Mouse (Mus musculus) midbrain, embryonic 11.5 days (tissue): Measurements from ENCODE around the gene Mmp24. TPM values are rescaled to one million over a fixed set of nuclear protein-coding genes. Genes with fewer than 3 reads are reported as not detected.
"Not testable (repeated sequence)": the region's sequence is repeated elsewhere in the genome, so short reads cannot be mapped to it uniquely, and the experiment has no call there.

Experiments
- ATAC-seq: fragments of 200-750 bp; cut with Nextera tagmentation; 2 replicates; pipeline ENCODE4 v1.8.0; 2017; ENCODE audit warnings: moderate TSS enrichment, moderate library complexity; ENCODE audit not compliant: low FRiP score
- DNase-seq: peaks from one replicate; pipeline ENCODE4 v3.0.0; 2015; ENCODE audit warnings: low spot score; ENCODE audit errors: missing footprints
- H3K27ac ChIP-seq: fragments of 300-500 bp; sonication (generic); 2 replicates; pipeline ENCODE4 v1.5.1; 2014; ENCODE audit warnings: low read depth, low read length
- H3K27me3 ChIP-seq: fragments of 300-500 bp; sonication (generic); 2 replicates; pipeline ENCODE4 v1.6.1; 2014; ENCODE audit warnings: mild to moderate bottlenecking, low read length, moderate library complexity, mixed read lengths; ENCODE audit not compliant: control insufficient read depth, insufficient read depth
- H3K36me3 ChIP-seq: fragments of 300-500 bp; sonication (generic); 2 replicates; pipeline ENCODE4 v1.6.1; 2014; ENCODE audit warnings: mild to moderate bottlenecking, low read length, moderate library complexity, mixed read lengths; ENCODE audit not compliant: control insufficient read depth, insufficient read depth
- H3K4me1 ChIP-seq: fragments of 300-500 bp; sonication (generic); 2 replicates; pipeline ENCODE4 v1.6.1; 2014; ENCODE audit warnings: low read length; ENCODE audit not compliant: control insufficient read depth, insufficient read depth
- H3K4me2 ChIP-seq: fragments of 300-500 bp; sonication (generic); 2 replicates; pipeline ENCODE4 v1.6.1; 2014; ENCODE audit warnings: mild to moderate bottlenecking, moderate library complexity
- H3K4me3 ChIP-seq: fragments of 300-500 bp; sonication (generic); 2 replicates; pipeline ENCODE4 v1.5.1; 2014; ENCODE audit warnings: low read depth, low read length
- H3K9ac ChIP-seq: fragments of 300-500 bp; sonication (generic); 2 replicates; pipeline ENCODE4 v1.6.1; 2014; ENCODE audit warnings: low read length
- H3K9me3 ChIP-seq: fragments of 300-500 bp; sonication (generic); 2 replicates; pipeline ENCODE4 v1.6.1; 2016; ENCODE audit warnings: low read length; ENCODE audit not compliant: control insufficient read depth
- WGBS: fragments of 180-500 bp; shearing (Covaris S2); extraction: QIAGEN DNeasy Blood & Tissue Kit; methylation state at CpG from one replicate; pipeline ENCODE4 v1.1.7; 2014; 5-methylcytosine and 5-hydroxymethylcytosine counted together
- polyA plus RNA-seq: library from polyadenylated mRNA; unstranded; fragments of >200 nt; fragmentation: Nextera tagmentation; extraction: Ambion mirVana; gene quantifications from 2 replicates; pipeline ENCODE4 v1.2.1, GENCODE M21; 2014

Gene Mmp24
- polyA plus RNA-seq: 2.0 and 2.1 TPM in 2 replicates

DNA sequence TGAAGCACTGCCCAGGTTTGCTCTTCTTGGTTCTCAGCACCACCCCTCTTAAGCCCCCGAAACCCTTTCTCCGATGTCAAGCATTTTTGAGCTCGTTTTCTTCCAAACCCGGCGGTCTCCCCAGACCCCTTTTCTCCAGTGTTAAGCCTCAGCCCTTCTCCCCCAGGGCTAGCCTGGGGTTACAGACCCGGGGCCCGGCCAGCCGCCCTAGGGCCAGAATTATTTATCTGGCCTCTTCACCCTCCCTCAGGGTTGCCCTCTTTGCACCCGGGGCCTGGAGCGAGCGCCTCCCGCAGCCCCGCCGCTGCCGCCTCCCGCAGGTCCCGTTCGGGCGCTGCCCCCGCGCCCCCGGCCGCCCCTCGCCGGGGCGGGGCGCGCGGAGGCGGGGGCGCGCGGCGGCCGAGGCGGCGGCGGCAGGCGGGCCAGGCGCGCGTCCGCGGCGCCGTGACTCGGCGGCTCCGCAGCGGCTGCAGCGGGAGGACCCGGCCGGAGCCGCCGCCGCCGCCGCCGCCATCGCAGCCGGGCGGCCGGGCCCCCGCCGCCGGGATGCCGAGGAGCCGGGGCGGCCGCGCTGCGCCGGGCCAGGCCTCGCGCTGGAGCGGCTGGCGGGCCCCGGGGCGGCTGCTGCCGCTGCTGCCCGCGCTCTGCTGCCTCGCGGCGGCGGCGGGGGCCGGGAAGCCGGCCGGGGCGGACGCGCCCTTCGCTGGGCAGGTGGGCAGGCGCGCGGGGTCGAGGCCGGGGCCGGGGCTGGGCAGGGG, at the start of gene Mmp24:
Gene Mmp24, plus strand, starts transcription at position 416 of the 758 bp plus-strand sequence.
- Histone ChIP-seq H3K4me1 (peaks cover 5% of the 10 kb centered on the region; the same call in 1 of the 2 replicates), H3K27me3 (peaks cover 17% of the 10 kb centered on the region), H3K4me2 (peak within 1 kb of the TSS; percentile 90), H3K36me3 (no peaks in the 10 kb centered on the region), H3K4me3 (peak within 1 kb of the TSS; percentile 68), H3K27ac (peak within 1 kb of the TSS; percentile 59), H3K9me3 (no peaks in the 10 kb centered on the region), H3K9ac (peak within 1 kb of the TSS; percentile 73)
- WGBS: 2% methylated on average over 51 of the region's 100 CpGs
- DNase-seq: peak; percentile 91
- ATAC-seq: peak; percentile 41

DNA sequence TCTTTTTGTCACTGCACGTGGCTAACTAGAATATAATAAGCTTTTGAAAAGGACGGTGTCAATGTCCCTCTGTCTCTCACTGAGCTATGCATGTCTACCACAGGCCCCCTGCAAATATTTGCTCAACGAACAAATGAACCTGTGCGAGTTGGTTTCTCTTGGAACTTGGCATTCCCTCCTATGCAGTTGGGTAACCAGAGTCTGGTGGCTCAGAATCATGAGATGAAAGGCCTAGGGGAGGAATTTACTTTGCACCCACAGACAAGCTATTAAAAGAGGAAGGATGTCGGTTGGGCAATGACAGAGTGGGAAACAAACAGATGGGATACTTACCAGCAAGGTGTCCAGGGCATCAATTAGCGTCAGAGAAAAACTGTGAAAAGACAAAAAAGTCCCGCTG, 48.8 kb upstream of the Mmp24 start:
- H3K4me1 ChIP-seq: peaks cover 6% of the 10 kb centered on the region; the same call in 1 of the 2 replicates
- ATAC-seq (no peak), DNase-seq (no peak)
- H3K9ac ChIP-seq: no peak overlapping the region
- H3K36me3 ChIP-seq: no peaks in the 10 kb centered on the region
- H3K4me2 ChIP-seq: no peak overlapping the region
- no peaks in the 10 kb centered on the region for H3K9me3 ChIP-seq
- no peaks in the 10 kb centered on the region for H3K27me3 ChIP-seq
- no peak overlapping the region for H3K4me3 ChIP-seq
- WGBS: 88% methylated on average over 7 of the region's 7 CpGs
- H3K27ac ChIP-seq: no peak overlapping the region

DNA sequence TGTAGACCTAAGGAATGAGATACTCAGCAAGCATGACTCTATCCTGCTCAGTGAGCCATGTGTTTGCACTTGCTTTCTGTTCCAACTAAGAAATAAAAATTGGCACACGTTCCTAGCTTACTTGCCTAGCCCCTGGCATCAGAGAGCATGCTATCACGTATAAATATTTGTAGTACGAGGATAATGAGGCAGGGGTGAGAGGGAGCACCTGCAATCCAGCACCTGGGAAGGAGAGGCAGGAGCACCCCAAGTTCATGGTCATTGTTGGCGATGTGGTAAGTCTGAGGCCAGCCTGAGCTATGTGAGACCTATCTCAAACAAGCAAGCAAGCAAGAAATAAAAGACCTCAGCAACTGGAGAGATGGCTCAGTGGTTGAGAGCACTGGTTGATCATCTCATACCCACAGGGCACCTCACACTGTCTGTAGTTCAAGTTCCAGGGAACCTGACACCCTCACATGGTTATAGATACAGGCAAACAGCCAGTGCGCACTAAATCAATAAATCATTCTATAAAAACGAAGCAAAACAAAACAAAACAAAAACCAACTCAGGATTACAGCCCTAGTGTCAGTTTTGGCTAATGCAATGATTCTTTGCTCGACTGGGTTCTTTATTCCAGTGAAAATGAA, 47.3 kb upstream of the Mmp24 start:
- Histone ChIP-seq H3K4me1 (peaks cover 6% of the 10 kb centered on the region; the same call in 1 of the 2 replicates), H3K9me3 (no peaks in the 10 kb centered on the region), H3K36me3 (no peaks in the 10 kb centered on the region), H3K4me2 (no peak overlapping the region), H3K9ac (0 out of 2 replicates have a peak overlapping the region, but pooled peaks have one; percentile 16), H3K4me3 (no peak overlapping the region), H3K27me3 (no peaks in the 10 kb centered on the region), H3K27ac (no peak overlapping the region)
- WGBS: 83% methylated on average over 7 of the region's 7 CpGs
- DNase-seq (no peak), ATAC-seq (no peak)

DNA sequence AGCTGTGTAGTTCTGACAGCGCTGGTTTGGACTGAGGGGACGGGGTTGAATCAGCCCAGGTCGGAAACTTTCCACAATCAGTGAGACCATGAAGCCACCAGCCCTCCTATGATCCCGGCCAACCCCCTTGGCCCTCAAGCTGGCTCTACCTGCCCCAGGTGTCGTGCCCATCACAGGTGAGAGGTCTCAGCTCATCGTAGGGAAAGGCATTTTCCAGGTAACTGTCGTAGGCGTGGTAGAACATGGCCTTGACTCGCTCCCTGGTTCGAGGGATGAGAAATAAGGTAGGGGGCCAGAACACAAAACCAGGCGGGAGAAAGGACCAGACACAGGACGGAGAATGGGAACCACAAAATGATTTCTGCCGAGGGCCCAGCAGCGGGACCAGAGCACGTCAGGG, 46.4 kb upstream of the Mmp24 start:
- peak overlapping the region; percentile 81 for H3K9ac ChIP-seq
- H3K4me2 ChIP-seq: peak overlapping the region; percentile 92
- H3K4me1 ChIP-seq: peaks cover 6% of the 10 kb centered on the region; the same call in 1 of the 2 replicates
- peak overlapping the region; percentile 83 for H3K4me3 ChIP-seq
- H3K36me3 ChIP-seq: no peaks in the 10 kb centered on the region
- no peak for ATAC-seq
- no peaks in the 10 kb centered on the region for H3K27me3 ChIP-seq
- DNase-seq: peak; percentile 83
- WGBS: 4% methylated on average over 15 of the region's 15 CpGs
- no peak overlapping the region for H3K27ac ChIP-seq
- H3K9me3 ChIP-seq: no peaks in the 10 kb centered on the region

DNA sequence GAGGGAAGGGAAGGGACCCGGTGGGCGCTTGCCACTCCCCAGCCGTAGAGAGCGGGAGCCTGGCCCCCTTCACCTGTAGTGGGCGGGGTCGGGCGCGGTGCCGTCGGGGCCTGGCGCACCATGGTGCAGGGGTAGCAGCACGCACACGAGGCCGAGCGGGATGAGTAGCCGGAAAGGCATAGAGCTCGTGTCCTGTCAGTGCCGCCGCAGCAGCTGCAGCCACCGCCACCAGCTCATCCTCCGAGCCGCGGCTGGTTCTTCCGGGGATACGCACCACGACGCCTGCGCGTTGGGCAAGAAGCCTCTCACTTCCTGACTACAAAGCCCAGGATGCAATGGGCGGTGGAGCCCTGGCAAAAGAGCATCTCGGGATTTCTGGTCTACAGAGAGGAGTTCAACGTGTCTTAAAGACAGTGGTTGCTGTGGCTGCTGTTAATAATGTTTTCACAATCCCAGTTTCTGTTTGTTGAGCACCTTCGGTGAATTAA, 45.9 kb upstream of the Mmp24 start, which contains the start of gene Edem2:
Gene Edem2, minus strand, starts transcription at position 318 of the 488 bp plus-strand sequence.
- 0% methylated on average over 22 of the region's 33 CpGs for WGBS
- peak; percentile 99 for DNase-seq
- ATAC-seq: peak; percentile 98
- Histone ChIP-seq H3K27me3 (no peaks in the 10 kb centered on the region), H3K4me2 (peak within 1 kb of the TSS; percentile 92), H3K27ac (no peak within 1 kb of the TSS), H3K4me1 (peaks cover 6% of the 10 kb centered on the region; the same call in 1 of the 2 replicates), H3K9me3 (no peaks in the 10 kb centered on the region), H3K36me3 (no peaks in the 10 kb centered on the region), H3K4me3 (peak within 1 kb of the TSS; percentile 83), H3K9ac (peak within 1 kb of the TSS; percentile 81)

DNA sequence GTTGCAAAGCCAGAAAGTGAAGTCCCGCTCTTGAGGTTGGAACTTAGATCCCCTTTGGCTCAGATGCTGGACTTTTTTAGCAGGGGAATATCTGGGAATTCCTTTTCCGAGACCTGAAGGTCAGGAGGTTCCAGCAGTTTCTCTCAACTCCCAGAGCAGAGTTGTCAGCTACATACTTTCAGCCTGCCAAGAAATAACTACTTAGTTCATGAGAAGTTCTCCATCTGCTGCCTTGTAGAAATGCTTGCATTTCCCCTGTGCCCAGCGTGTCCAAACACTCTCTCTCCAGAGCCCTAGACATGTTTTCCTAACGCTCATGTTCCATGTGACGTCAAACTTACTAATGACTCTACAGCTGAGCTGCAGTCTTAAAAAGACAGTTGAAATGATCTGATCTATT, 40.1 kb upstream of the Mmp24 start:
- DNase-seq (no peak), ATAC-seq (no peak)
- Histone ChIP-seq H3K9me3 (no peaks in the 10 kb centered on the region), H3K4me3 (no peak overlapping the region), H3K4me2 (no peak overlapping the region), H3K4me1 (no peaks in the 10 kb centered on the region), H3K36me3 (no peaks in the 10 kb centered on the region), H3K27ac (no peak overlapping the region), H3K27me3 (no peaks in the 10 kb centered on the region), H3K9ac (no peak overlapping the region)
- WGBS: 90% methylated on average over 5 of the region's 5 CpGs

DNA sequence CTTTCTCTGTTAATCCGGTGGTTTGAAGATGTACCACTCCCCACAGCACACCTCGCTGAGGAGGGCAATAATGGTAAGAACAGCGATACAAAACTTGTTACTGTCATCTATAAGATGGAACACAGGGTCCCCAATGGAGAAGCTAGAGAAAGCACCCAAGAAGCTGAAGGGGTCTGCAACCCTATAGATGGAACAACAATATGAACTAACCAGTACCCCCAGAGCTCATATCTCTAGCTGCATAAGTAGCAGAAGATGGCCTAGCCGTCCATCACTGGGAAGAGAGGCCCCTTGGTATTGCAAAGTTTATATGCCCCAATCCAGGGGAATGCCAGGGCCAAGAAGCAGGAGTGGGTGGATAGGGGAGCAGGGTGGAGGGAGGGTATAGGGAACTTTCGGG, 39.4 kb upstream of the Mmp24 start, which contains the start of gene Gm17581:
Gene Gm17581, minus strand, starts transcription at position 101 of the 400 bp plus-strand sequence.
- H3K36me3 ChIP-seq, ATAC-seq, H3K4me3 ChIP-seq, H3K4me1 ChIP-seq, H3K9me3 ChIP-seq, DNase-seq, H3K4me2 ChIP-seq, H3K27ac ChIP-seq, H3K27me3 ChIP-seq, H3K9ac ChIP-seq: not testable (repeated sequence)
- 87% methylated on average over 5 of the region's 5 CpGs for WGBS

DNA sequence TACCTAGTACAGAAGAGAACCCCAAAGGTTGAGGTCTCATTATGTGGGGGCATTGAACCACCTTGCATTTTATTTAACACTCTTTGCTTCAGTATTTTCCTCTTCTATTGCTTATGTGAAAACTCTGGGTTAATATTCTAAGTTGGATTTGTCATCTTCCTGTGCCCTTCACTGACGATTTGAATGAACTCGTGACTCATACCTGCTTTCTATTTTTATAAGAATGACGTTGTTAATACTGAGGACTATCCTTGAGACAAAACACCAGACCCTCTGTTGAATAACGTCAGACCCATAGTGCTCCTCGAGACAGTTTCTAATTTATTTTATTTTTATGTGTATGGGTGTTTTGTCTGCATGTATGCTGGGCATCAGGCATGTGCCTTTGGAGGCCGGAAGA, 38.2 kb upstream of the Mmp24 start:
- no peak overlapping the region for H3K9ac ChIP-seq
- no peak for ATAC-seq
- WGBS: 86% methylated on average over 6 of the region's 6 CpGs
- H3K36me3 ChIP-seq: no peaks in the 10 kb centered on the region
- no peak overlapping the region for H3K4me2 ChIP-seq
- no peak overlapping the region for H3K4me3 ChIP-seq
- no peaks in the 10 kb centered on the region for H3K9me3 ChIP-seq
- no peak for DNase-seq
- no peak overlapping the region for H3K27ac ChIP-seq
- no peaks in the 10 kb centered on the region for H3K27me3 ChIP-seq
- no peaks in the 10 kb centered on the region for H3K4me1 ChIP-seq

DNA sequence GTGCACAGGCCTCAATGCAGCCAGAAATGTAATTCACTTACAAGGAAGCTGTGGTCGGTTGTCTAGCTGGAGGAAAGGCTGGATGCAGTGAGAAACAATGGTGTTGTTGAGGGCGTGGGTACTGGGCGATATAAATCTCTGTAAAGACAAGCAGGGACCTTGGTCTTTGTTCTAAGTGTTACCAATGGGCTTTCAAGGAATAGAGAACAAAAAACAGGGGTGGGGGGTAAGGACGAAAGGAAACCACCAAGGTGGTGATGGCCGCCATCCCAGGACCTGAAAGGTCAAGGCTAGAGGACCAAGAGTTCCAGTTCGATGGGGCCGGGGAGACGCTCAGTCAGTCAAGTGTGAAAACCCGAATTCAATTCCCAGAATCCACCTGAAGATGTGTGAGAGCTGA, 37.3 kb upstream of the Mmp24 start:
- no peak overlapping the region for H3K4me3 ChIP-seq
- H3K9me3 ChIP-seq: no peaks in the 10 kb centered on the region
- no peak overlapping the region for H3K9ac ChIP-seq
- no peak overlapping the region for H3K27ac ChIP-seq
- WGBS: 75% methylated on average over 9 of the region's 9 CpGs
- H3K4me1 ChIP-seq: no peaks in the 10 kb centered on the region
- H3K36me3 ChIP-seq: no peaks in the 10 kb centered on the region
- H3K4me2 ChIP-seq: no peak overlapping the region
- ATAC-seq (no peak), DNase-seq (no peak)
- H3K27me3 ChIP-seq: no peaks in the 10 kb centered on the region
